9 mouse cellular contexts compared by ENCODE assay signal in genomic region chr12:33344970-33345772, GRCm38 (mm10). TPM values are rescaled to one million over a fixed set of nuclear protein-coding genes. Genes with fewer than 3 reads are reported as not detected.
DNase-seq lines count a peak whose midpoint lies in the region; ATAC-seq lines count a peak whose summit lies in the region.
"Had no signal": no experiment of that assay in that cellular context is flagged by ENCODE, and none has a peak within 500 bp of the region (broad histone marks: within the 10 kb centered on the region; RNA-seq: fewer than 3 reads in every experiment).

No protein-coding gene starts in this region.

- peak; percentile 75 for ATAC-seq in frontal cortex, adult (ENCODE audit: low TSS enrichment)
- 0 out of 2 replicates have a peak, but pooled peaks have one; percentile 50 for ATAC-seq in intestine, embryonic 14.5 days (replicated peaks; ENCODE audit: low FRiP score, low TSS enrichment, low read depth)
- ATAC-seq in midbrain, embryonic 15.5 days (replicated peaks), result peak; percentile 22; the same call in 1 of the 2 replicates

- peaks cover 14% of the 10 kb centered on the region for H3K4me1 ChIP-seq in intestine, embryonic 14.5 days (replicated peaks; ENCODE audit: control insufficient read depth, insufficient read depth, low read length)
- H3K4me1 ChIP-seq in midbrain, embryonic 15.5 days, result peaks cover 46% of the 10 kb centered on the region

- H3K27me3 ChIP-seq in intestine, embryonic 14.5 days (replicated peaks; ENCODE audit: control insufficient read depth, insufficient read depth, low read length), result no peaks in the 10 kb centered on the region
- H3K27me3 ChIP-seq in midbrain, embryonic 15.5 days (replicated peaks), result no peaks in the 10 kb centered on the region
- H3K27me3 ChIP-seq: megakaryocyte, embryonic 14.5 days had no signal

- peaks cover 13% of the 10 kb centered on the region; the same call in 1 of the 2 replicates for H3K36me3 ChIP-seq in intestine, embryonic 14.5 days (ENCODE audit: control insufficient read depth, insufficient read depth, low read length)
- H3K36me3 ChIP-seq in midbrain, embryonic 15.5 days (replicated peaks), result 0 out of 2 replicates have a peak, but pooled peaks cover 7% of the 10 kb centered on the region

- no peak overlapping the region for H3K9ac ChIP-seq in intestine, embryonic 14.5 days (ENCODE audit: low read length)
- peak overlapping the region; percentile 13 for H3K9ac ChIP-seq in midbrain, embryonic 15.5 days

- H3K4me2 ChIP-seq in intestine, embryonic 14.5 days (ENCODE audit: low read length), result peak overlapping the region; percentile 33
- peak overlapping the region; percentile 44 for H3K4me2 ChIP-seq in midbrain, embryonic 15.5 days

- no peaks in the 10 kb centered on the region for H3K9me3 ChIP-seq in intestine, embryonic 14.5 days (ENCODE audit: control insufficient read depth, low read length)
- H3K9me3 ChIP-seq in midbrain, embryonic 15.5 days, result no peaks in the 10 kb centered on the region

- WGBS in intestine, embryonic 14.5 days, result 8% methylated on average over 25 of the region's 25 CpGs
- 9% methylated on average over 25 of the region's 25 CpGs for WGBS in midbrain, embryonic 15.5 days

- 0 out of 2 replicates have a peak overlapping the region, but pooled peaks have one; percentile 5 for H3K27ac ChIP-seq in intestine, embryonic 14.5 days (ENCODE audit: low read depth)
- H3K27ac ChIP-seq in midbrain, embryonic 15.5 days, result peak overlapping the region; percentile 65

- DNase-seq in frontal cortex, postnatal 10 days (ENCODE audit: low spot score in 2 of 2), result no peak
- DNase-seq in embryo, embryonic 10.5 days (ENCODE audit: low spot score), result peak; percentile 58
- DNase-seq in intestine, embryonic 14.5 days (ENCODE audit: low spot score), result peak; percentile 63
- no peak for DNase-seq in gastrocnemius, postnatal 10 days
- DNase-seq in gastrocnemius, postnatal 25 days, result no peak
- no peak for DNase-seq in T-cell, adult 2 months (ENCODE audit: low spot score)

- H3K4me3 ChIP-seq in intestine, embryonic 14.5 days (ENCODE audit: low read depth, low read length), result no peak overlapping the region
- peak overlapping the region; percentile 15; the same call in 1 of the 2 replicates for H3K4me3 ChIP-seq in midbrain, embryonic 15.5 days
- H3K4me3 ChIP-seq: megakaryocyte, embryonic 14.5 days had no signal

RNA-seq across cellular contexts. Expression of gene Efcab10, which starts 49.5 kb away (rescaled TPM):
- polyA plus RNA-seq in intestine, embryonic 14.5 days (2014; fragmentation: Nextera tagmentation; extraction: Ambion mirVana), result 0.28 TPM in 1 of 2 replicates, not detected in the other
- 4.3 and 4.4 TPM in 2 replicates for polyA plus RNA-seq in midbrain, embryonic 15.5 days (2015; fragmentation: Nextera tagmentation; extraction: Ambion mirVana)
- not detected for total RNA-seq in gastrocnemius, postnatal 10 days (2021)
- total RNA-seq in gastrocnemius, postnatal 25 days (2021), result not detected

Comparison
In these comparisons a context has a peak if more than half of its experiments do, and no peak if none do; other contexts are left out.
1. ATAC-seq: peak in every context shown above with its lines; median percentile 75 in frontal cortex, adult; 50 in intestine, embryonic 14.5 days; 22 in midbrain, embryonic 15.5 days.
2. DNase-seq: peak in embryo, embryonic 10.5 days (single experiment) and intestine, embryonic 14.5 days (single experiment); none in frontal cortex, postnatal 10 days (0 of 2), gastrocnemius, postnatal 10 days (single experiment), gastrocnemius, postnatal 25 days (single experiment) and T-cell, adult 2 months (single experiment).